Mouse (Mus musculus) adrenal gland, adult 18-20 months (tissue): ENCODE results near the gene Clhc1. TPM values are rescaled to one million over a fixed set of nuclear protein-coding genes. Genes with fewer than 3 reads are reported as not detected.
"Not testable (repeated sequence)": the region's sequence is repeated elsewhere in the genome, so short reads cannot be mapped to it uniquely, and the experiment has no call there.

Experiments used
- DNase-seq, 2 experiments: peaks; one replicate each; pipeline ENCODE4 v3.0.0; 2021 to 2022; ENCODE audit warnings: low spot score in 2 of 2
- long read RNA-seq, 2 experiments: library from polyadenylated mRNA; stranded (forward); transcript quantifications; one replicate each; pipeline ENCODE4 v2.0.0; 2021
- total RNA-seq, 2 experiments: library from RNA; stranded (reverse); gene quantifications; 1 replicate in 1 of 2; 2 replicates in 1 of 2; pipeline ENCODE4 v1.2.3; 2021

The Clhc1 gene
- total RNA-seq: under 1 TPM; 0.20 to 0.22 TPM
- long read RNA-seq, experiment 1: 0 reads
- long read RNA-seq, experiment 2: 0 reads

GRCm38 (mm10) chr11:29547752-29548503 lies at the start of gene Clhc1, which contains the start of gene Rps27a:
Clhc1 (plus strand) TSS chr11:29547950.
Rps27a (minus strand) TSS chr11:29548109.
- DNase-seq: peak; percentile 89 to 94

- DNase-seq: no peak
Observed at GRCm38 (mm10) chr11:29503948-29504893, 43.5 kb upstream of the Clhc1 start.

DNA sequence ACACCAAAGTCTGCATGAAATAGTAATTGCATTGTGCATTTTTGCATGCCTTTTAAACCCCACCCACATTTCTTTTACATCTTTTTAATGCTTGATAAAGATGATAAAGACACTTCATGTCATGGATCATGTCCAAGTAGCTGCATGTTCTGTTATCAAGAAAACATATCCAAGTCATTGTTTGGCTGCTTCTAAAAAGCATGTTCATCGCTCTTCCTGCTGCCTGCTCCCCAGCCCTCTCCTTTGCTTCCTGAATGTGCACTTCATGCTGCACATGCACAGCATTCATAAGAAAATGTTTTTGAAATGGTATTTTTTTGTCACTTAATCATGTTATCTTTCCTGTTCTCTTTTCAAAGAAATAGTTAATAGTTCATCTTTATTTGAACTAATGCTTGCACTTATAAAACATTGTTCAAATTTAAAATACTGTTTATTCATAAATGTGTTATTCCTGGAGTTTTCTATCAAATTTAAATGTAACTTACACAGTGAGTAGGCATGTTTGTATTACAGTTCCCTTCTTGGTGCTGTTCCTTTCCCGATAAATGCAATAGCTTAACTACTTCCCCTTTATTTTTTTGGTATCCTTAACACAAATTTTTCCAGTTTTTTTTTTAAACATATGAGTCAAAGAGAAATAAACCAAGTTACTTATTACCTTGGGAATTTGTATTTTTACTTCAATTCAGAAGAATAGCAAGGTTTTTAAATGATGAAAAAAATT lies 42.7 kb upstream of the Clhc1 start:
- DNase-seq: no peak

GRCm38 (mm10) chr11:29509421-29509820 lies 38.3 kb upstream of the Clhc1 start:
- no peak for DNase-seq

GRCm38 (mm10) chr11:29512818-29513535 lies 34.8 kb upstream of the Clhc1 start:
- no peak for DNase-seq

- no peak for DNase-seq
Observed at GRCm38 (mm10) chr11:29514325-29514681, 33.4 kb upstream of the Clhc1 start.

GRCm38 (mm10) chr11:29514682-29515412 lies 32.9 kb upstream of the Clhc1 start, which contains the start of gene Prorsd1:
Prorsd1 (minus strand) TSS chr11:29515033.
- DNase-seq: peak; percentile 86 to 88

- DNase-seq: peak; percentile 64 to 69
Observed at GRCm38 (mm10) chr11:29525988-29526794, 21.6 kb upstream of the Clhc1 start, which contains the start of gene Mtif2. Mtif2 (plus strand) TSS chr11:29526408.

DNA sequence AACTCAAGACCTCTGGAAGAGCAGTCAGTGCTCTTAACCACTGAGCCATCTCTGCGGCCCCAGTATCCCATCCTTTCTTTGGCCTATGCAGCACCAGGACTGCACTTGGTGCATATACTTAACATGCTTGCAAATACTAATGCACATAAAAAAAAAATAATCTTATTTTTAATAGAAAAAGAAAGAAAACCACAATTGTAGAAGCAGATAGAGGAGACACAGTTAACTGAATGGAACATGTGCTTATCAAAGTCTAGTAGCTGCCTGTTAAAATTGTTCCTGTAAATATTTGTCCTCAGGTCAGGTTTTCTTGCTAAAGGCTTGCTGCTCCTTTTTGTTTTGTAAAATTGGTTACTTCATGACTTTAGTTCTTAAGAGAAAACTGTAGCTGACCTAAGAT lies 9.5 kb upstream of the Clhc1 start:
- DNase-seq: no peak

- no peak for DNase-seq
Observed at GRCm38 (mm10) chr11:29544225-29544945, 3.4 kb upstream of the Clhc1 start.

GRCm38 (mm10) chr11:29545150-29545752 lies 2.5 kb upstream of the Clhc1 start:
- DNase-seq: not testable (repeated sequence)

GRCm38 (mm10) chr11:29546297-29546696 lies 1.5 kb upstream of the Clhc1 start:
- DNase-seq: not testable (repeated sequence)

DNA sequence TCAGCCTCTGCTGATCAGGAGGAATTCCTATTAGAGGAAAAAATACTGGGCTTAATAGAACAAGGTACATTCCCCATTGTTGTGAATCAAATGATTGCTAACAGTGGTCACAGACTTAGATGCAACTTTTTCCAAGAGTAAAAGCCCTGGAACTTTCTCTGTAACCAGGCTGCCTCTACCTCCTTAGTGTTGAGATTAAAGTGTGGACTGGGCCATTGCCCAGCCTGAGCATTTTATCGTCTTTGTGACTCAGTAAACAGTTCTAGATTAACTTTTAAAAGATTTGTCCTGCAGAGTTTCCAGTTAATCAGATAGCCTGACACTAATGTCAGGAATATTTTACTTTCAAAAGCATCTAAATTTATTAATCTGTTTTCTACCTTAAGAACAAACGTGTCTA lies 988 bp upstream of the Clhc1 start:
- no peak for DNase-seq

DNA sequence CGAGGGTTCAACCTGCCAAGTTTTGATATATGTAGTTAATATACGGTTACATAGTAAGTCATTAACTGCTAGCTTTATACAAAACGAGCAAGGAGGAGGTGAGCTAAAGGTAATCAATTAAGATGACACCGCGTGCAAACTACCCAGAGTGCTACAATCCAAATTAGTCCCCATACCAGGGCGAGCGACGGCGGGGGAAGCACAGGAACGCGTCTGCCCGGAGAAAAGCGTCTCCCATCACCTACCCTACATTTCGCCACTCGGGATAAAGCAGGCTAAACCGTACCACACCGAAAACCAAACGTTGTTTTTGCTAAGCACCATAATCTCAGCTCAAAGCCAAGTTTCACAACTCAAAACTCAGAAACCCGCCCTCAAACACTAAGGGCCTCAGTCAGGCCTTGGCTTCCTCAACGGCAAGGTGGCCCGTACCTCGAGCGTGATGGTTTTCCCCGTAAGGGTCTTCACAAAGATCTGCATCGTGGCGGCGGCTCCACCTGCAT lies 450 bp upstream of the Clhc1 start:
- DNase-seq: no peak

DNA sequence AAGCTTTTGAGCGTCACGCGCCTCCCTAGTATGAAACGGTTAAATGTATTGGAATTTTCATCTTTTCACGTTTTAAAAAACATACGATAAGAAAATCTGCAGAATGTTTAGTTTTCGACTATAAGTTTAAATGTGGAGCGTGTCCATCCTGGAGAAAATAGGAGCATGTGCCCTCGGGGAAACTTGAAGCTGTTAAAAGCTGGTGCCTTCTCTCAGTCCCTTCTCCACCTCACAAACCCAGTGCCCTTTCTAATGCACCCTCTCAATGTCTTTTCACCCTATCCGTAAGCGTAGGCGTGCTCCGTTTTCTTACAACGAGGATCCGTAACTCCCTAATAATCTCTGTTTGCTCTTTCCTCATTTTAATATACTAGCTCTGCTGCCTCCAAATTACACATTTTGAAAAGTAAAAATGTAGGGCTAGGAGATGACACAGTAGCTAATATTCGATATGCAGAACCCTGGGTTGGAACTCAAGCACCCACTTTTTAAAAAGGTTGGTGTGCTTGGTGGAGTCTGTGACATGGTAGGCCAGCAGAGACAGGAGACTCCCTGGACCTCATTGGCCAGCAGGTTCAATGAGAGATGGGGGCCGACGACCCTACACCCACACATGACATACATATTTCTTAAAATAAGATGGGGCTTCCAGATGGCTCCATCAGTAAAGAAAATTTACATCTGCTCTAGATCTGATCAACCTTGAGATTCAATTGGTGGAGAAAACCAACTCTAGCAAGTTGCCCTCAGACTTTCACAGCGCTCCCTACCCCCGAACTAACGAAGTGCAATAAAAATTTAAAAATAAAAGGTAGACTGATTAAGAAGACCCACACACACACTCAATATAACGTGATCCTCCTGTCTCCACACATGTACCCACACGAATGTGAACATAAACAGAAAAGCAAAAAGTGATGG lies 1.0 kb downstream of the Clhc1 start:
- no peak for DNase-seq

- no peak for DNase-seq
Observed at GRCm38 (mm10) chr11:29549425-29549778, 1.7 kb downstream of the Clhc1 start.

GRCm38 (mm10) chr11:29560452-29560851 lies 12.7 kb downstream of the Clhc1 start:
- DNase-seq: no peak
